Mouse (Mus musculus): ENCODE results near the gene Mpg. TPM values are rescaled to one million over a fixed set of nuclear protein-coding genes. Genes with fewer than 3 reads are reported as not detected.
"Not testable (repeated sequence)": the region's sequence is repeated elsewhere in the genome, so short reads cannot be mapped to it uniquely, and the experiment has no call there.

Mpg gene
- polyA plus RNA-seq, 1 experiment from 2014 or later = 19.2 TPM

GRCm38 (mm10) chr11:32200075-32200601 lies 26.2 kb upstream of the Mpg start, which contains the start of gene Il9r:
TSS of gene Il9r (minus strand) at chr11:32200279.
- Histone ChIP-seq H3K9me3 (ENCODE audit: control insufficient read depth) (no peaks in the 10 kb centered on the region), H3K9ac (ENCODE audit: low read depth, low read length) (no peak within 1 kb of the TSS), H3K27me3 (replicated peaks; ENCODE audit: control insufficient read depth, insufficient read depth, low read length) (no peaks in the 10 kb centered on the region), H3K4me1 (replicated peaks; ENCODE audit: control insufficient read depth, insufficient read depth, low read length) (0 out of 2 replicates have a peak, but pooled peaks cover 3% of the 10 kb centered on the region), H3K36me3 (ENCODE audit: control insufficient read depth, insufficient read depth) (no peaks in the 10 kb centered on the region), H3K4me2 (replicated peaks; ENCODE audit: low read depth) (no peak within 1 kb of the TSS), H3K4me3 (ENCODE audit: low read depth, low read length) (no peak within 1 kb of the TSS), H3K27ac (ENCODE audit: low read depth, low read length) (no peak within 1 kb of the TSS)
- WGBS = 67% methylated on average over 10 of the region's 10 CpGs
- TF ChIP-seq CTCF (IDR thresholded peaks at IDR 0.05; ENCODE audit: low read depth) = no peak
- no peak for ATAC-seq

GRCm38 (mm10) chr11:32200992-32201391 lies 25.3 kb upstream of the Mpg start:
- H3K9me3 ChIP-seq (ENCODE audit: control insufficient read depth); H3K27me3 ChIP-seq (replicated peaks; ENCODE audit: control insufficient read depth, insufficient read depth, low read length); H3K4me2 ChIP-seq (replicated peaks; ENCODE audit: low read depth); H3K9ac ChIP-seq (ENCODE audit: low read depth, low read length); ATAC-seq; H3K4me1 ChIP-seq (replicated peaks; ENCODE audit: control insufficient read depth, insufficient read depth, low read length); H3K27ac ChIP-seq (ENCODE audit: low read depth, low read length); H3K4me3 ChIP-seq (ENCODE audit: low read depth, low read length); H3K36me3 ChIP-seq (ENCODE audit: control insufficient read depth, insufficient read depth): not testable (repeated sequence)
- TF ChIP-seq CTCF (IDR thresholded peaks at IDR 0.05; ENCODE audit: low read depth) = peak; percentile 40; the same call in 1 of the 2 replicates
- WGBS = 73% methylated on average over 1 of the region's 1 CpGs

- no peak overlapping the region for H3K4me3 ChIP-seq (ENCODE audit: low read depth, low read length)
- ATAC-seq = no peak
- no peaks in the 10 kb centered on the region; the same call in 1 of the 2 replicates for H3K36me3 ChIP-seq (ENCODE audit: control insufficient read depth, insufficient read depth)
- H3K4me1 ChIP-seq (replicated peaks; ENCODE audit: control insufficient read depth, insufficient read depth, low read length) = 0 out of 2 replicates have a peak, but pooled peaks cover 3% of the 10 kb centered on the region
- no peak for TF ChIP-seq CTCF (IDR thresholded peaks at IDR 0.05; ENCODE audit: low read depth)
- no peak overlapping the region for H3K4me2 ChIP-seq (replicated peaks; ENCODE audit: low read depth)
- no peak overlapping the region for H3K27ac ChIP-seq (ENCODE audit: low read depth, low read length)
- 76% methylated on average over 11 of the region's 11 CpGs for WGBS
- H3K9ac ChIP-seq (ENCODE audit: low read depth, low read length) = no peak overlapping the region
- no peaks in the 10 kb centered on the region for H3K27me3 ChIP-seq (replicated peaks; ENCODE audit: control insufficient read depth, insufficient read depth, low read length)
- no peaks in the 10 kb centered on the region for H3K9me3 ChIP-seq (ENCODE audit: control insufficient read depth)
Observed at GRCm38 (mm10) chr11:32201922-32202685, 24.2 kb upstream of the Mpg start.

GRCm38 (mm10) chr11:32205058-32205873 lies 21.0 kb upstream of the Mpg start, which contains the start of gene Snrnp25:
TSS of gene Snrnp25 (plus strand) at chr11:32205415.
- peak; percentile 79 for TF ChIP-seq CTCF (IDR thresholded peaks at IDR 0.05; ENCODE audit: low read depth)
- Histone ChIP-seq H3K27ac (ENCODE audit: low read depth, low read length) (no peak within 1 kb of the TSS), H3K4me2 (replicated peaks; ENCODE audit: low read depth) (peak within 1 kb of the TSS; percentile 92), H3K27me3 (replicated peaks; ENCODE audit: control insufficient read depth, insufficient read depth, low read length) (no peaks in the 10 kb centered on the region), H3K9ac (ENCODE audit: low read depth, low read length) (peak within 1 kb of the TSS; percentile 72), H3K4me3 (ENCODE audit: low read depth, low read length) (peak within 1 kb of the TSS; percentile 68), H3K4me1 (replicated peaks; ENCODE audit: control insufficient read depth, insufficient read depth, low read length) (0 out of 2 replicates have a peak, but pooled peaks cover 3% of the 10 kb centered on the region), H3K36me3 (ENCODE audit: control insufficient read depth, insufficient read depth) (peaks cover 25% of the 10 kb centered on the region), H3K9me3 (ENCODE audit: control insufficient read depth) (no peaks in the 10 kb centered on the region)
- ATAC-seq = peak; percentile 100
- under 1% methylated on average over 52 of the region's 52 CpGs for WGBS

- TF ChIP-seq CTCF (IDR thresholded peaks at IDR 0.05; ENCODE audit: low read depth) = no peak
- H3K4me1 ChIP-seq (replicated peaks; ENCODE audit: control insufficient read depth, insufficient read depth, low read length) = no peaks in the 10 kb centered on the region
- WGBS = 70% methylated on average over 9 of the region's 9 CpGs
- no peaks in the 10 kb centered on the region for H3K27me3 ChIP-seq (replicated peaks; ENCODE audit: control insufficient read depth, insufficient read depth, low read length)
- no peak overlapping the region for H3K9ac ChIP-seq (ENCODE audit: low read depth, low read length)
- no peak overlapping the region for H3K4me2 ChIP-seq (replicated peaks; ENCODE audit: low read depth)
- peaks cover 78% of the 10 kb centered on the region for H3K36me3 ChIP-seq (ENCODE audit: control insufficient read depth, insufficient read depth)
- H3K4me3 ChIP-seq (ENCODE audit: low read depth, low read length) = no peak overlapping the region
- H3K9me3 ChIP-seq (ENCODE audit: control insufficient read depth) = no peaks in the 10 kb centered on the region
- H3K27ac ChIP-seq (ENCODE audit: low read depth, low read length) = no peak overlapping the region
- no peak for ATAC-seq
Observed at GRCm38 (mm10) chr11:32210623-32211022, 15.7 kb upstream of the Mpg start.

Measured in intestine, postnatal 0 days (tissue).